Mouse (Mus musculus): ENCODE data around the gene Rpusd2. TPM values are rescaled to one million over a fixed set of nuclear protein-coding genes. Genes with fewer than 3 reads are reported as not detected.
"Not testable (repeated sequence)": the region's sequence is repeated elsewhere in the genome, so short reads cannot be mapped to it uniquely, and the experiment has no call there.

The Rpusd2 gene
- polyA plus RNA-seq (2015; fragmentation: Nextera tagmentation; extraction: Ambion mirVana), result 4.6 and 5.4 TPM in 2 replicates

- peaks cover 17% of the 10 kb centered on the region for H3K4me1 ChIP-seq
- H3K36me3 ChIP-seq, result peaks cover 23% of the 10 kb centered on the region
- no peaks in the 10 kb centered on the region for H3K9me3 ChIP-seq
- no peaks in the 10 kb centered on the region for H3K27me3 ChIP-seq
- H3K4me3 ChIP-seq, result peak within 1 kb of the TSS; percentile 84
- peak; percentile 96 for ATAC-seq (replicated peaks)
- peak within 1 kb of the TSS; percentile 79 for H3K9ac ChIP-seq (replicated peaks)
- under 1% methylated on average over 49 of the region's 49 CpGs for WGBS
- H3K27ac ChIP-seq (replicated peaks), result peak within 1 kb of the TSS; percentile 92
- H3K4me2 ChIP-seq (replicated peaks), result peak within 1 kb of the TSS; percentile 85
Measured at GRCm38 (mm10) chr2:119034656-119035396, at the start of gene Rpusd2. Gene Rpusd2 (plus strand): TSS chr2:119034790.

GRCm38 (mm10) chr2:118995490-118995889, 39.1 kb upstream of the Rpusd2 start:
- WGBS, result 60% methylated on average over 5 of the region's 5 CpGs
- peak overlapping the region; percentile 58; the same call in 1 of the 2 replicates for H3K27ac ChIP-seq (replicated peaks)
- ATAC-seq (replicated peaks), result no peak

GRCm38 (mm10) chr2:118995919-118996797, 38.4 kb upstream of the Rpusd2 start:
- H3K9me3 ChIP-seq, result no peaks in the 10 kb centered on the region
- peaks cover 20% of the 10 kb centered on the region for H3K4me1 ChIP-seq
- no peaks in the 10 kb centered on the region for H3K36me3 ChIP-seq
- H3K27ac ChIP-seq (replicated peaks), result peak overlapping the region; percentile 58
- H3K4me3 ChIP-seq, result no peak overlapping the region
- WGBS, result 31% methylated on average over 16 of the region's 16 CpGs
- peak; percentile 84 for ATAC-seq (replicated peaks)
- H3K27me3 ChIP-seq, result no peaks in the 10 kb centered on the region
- no peak overlapping the region for H3K9ac ChIP-seq (replicated peaks)
- H3K4me2 ChIP-seq (replicated peaks), result no peak overlapping the region

More at GRCm38 (mm10) chr2:118995490-118995889, 39.1 kb upstream of the Rpusd2 start:
- Histone ChIP-seq H3K4me1 (peaks cover 20% of the 10 kb centered on the region), H3K4me2 (replicated peaks) (no peak overlapping the region), H3K27me3 (no peaks in the 10 kb centered on the region), H3K36me3 (no peaks in the 10 kb centered on the region), H3K9me3 (no peaks in the 10 kb centered on the region), H3K4me3 (no peak overlapping the region), H3K9ac (replicated peaks) (no peak overlapping the region)

- Histone ChIP-seq H3K9me3 (no peaks in the 10 kb centered on the region), H3K27ac (replicated peaks) (0 out of 2 replicates have a peak overlapping the region, but pooled peaks have one; percentile 58), H3K27me3 (no peaks in the 10 kb centered on the region), H3K4me2 (replicated peaks) (no peak overlapping the region), H3K4me1 (peaks cover 20% of the 10 kb centered on the region), H3K4me3 (no peak overlapping the region), H3K36me3 (no peaks in the 10 kb centered on the region), H3K9ac (replicated peaks) (no peak overlapping the region)
- WGBS, result 37% methylated on average over 1 of the region's 1 CpGs
- ATAC-seq (replicated peaks), result no peak
Measured at GRCm38 (mm10) chr2:118996798-118997105, 37.8 kb upstream of the Rpusd2 start.

- Histone ChIP-seq H3K36me3 (no peaks in the 10 kb centered on the region), H3K9me3 (no peaks in the 10 kb centered on the region), H3K9ac (replicated peaks) (no peak overlapping the region), H3K4me3 (no peak overlapping the region), H3K27me3 (no peaks in the 10 kb centered on the region), H3K4me2 (replicated peaks) (no peak overlapping the region), H3K4me1 (peaks cover 20% of the 10 kb centered on the region), H3K27ac (replicated peaks) (no peak overlapping the region)
- WGBS, result 75% methylated on average over 6 of the region's 6 CpGs
- no peak for ATAC-seq (replicated peaks)
Measured at GRCm38 (mm10) chr2:118998115-118998866, 36.3 kb upstream of the Rpusd2 start.

- no peak overlapping the region for H3K4me2 ChIP-seq (replicated peaks)
- 87% methylated on average over 3 of the region's 3 CpGs for WGBS
- no peak overlapping the region for H3K4me3 ChIP-seq
- H3K4me1 ChIP-seq, result peaks cover 20% of the 10 kb centered on the region
- H3K9me3 ChIP-seq, result no peaks in the 10 kb centered on the region
- H3K27ac ChIP-seq (replicated peaks), result no peak overlapping the region
- ATAC-seq (replicated peaks), result no peak
- H3K9ac ChIP-seq (replicated peaks), result no peak overlapping the region
- no peaks in the 10 kb centered on the region for H3K27me3 ChIP-seq
- no peaks in the 10 kb centered on the region for H3K36me3 ChIP-seq
Measured at GRCm38 (mm10) chr2:118999025-118999639, 35.5 kb upstream of the Rpusd2 start.

- Histone ChIP-seq H3K4me3 (no peak overlapping the region), H3K27ac (replicated peaks) (no peak overlapping the region), H3K9me3 (no peaks in the 10 kb centered on the region), H3K4me2 (replicated peaks) (no peak overlapping the region), H3K4me1 (no peaks in the 10 kb centered on the region), H3K27me3 (no peaks in the 10 kb centered on the region), H3K36me3 (no peaks in the 10 kb centered on the region), H3K9ac (replicated peaks) (no peak overlapping the region)
- no peak for ATAC-seq (replicated peaks)
- WGBS, result 86% methylated on average over 7 of the region's 7 CpGs
Measured at GRCm38 (mm10) chr2:119006886-119007285, 27.7 kb upstream of the Rpusd2 start.

- H3K4me3 ChIP-seq, result no peak overlapping the region
- 100% methylated on average over 2 of the region's 2 CpGs for WGBS
- no peak for ATAC-seq (replicated peaks)
Measured at GRCm38 (mm10) chr2:119009376-119009775, 25.2 kb upstream of the Rpusd2 start.

GRCm38 (mm10) chr2:119014989-119015388, 19.6 kb upstream of the Rpusd2 start:
- Histone ChIP-seq H3K9ac (replicated peaks) (no peak overlapping the region), H3K4me1 (peaks cover 8% of the 10 kb centered on the region), H3K27ac (replicated peaks) (no peak overlapping the region), H3K9me3 (no peaks in the 10 kb centered on the region), H3K4me2 (replicated peaks) (no peak overlapping the region), H3K36me3 (peaks cover 7% of the 10 kb centered on the region), H3K27me3 (no peaks in the 10 kb centered on the region), H3K4me3 (no peak overlapping the region)
- WGBS, result 82% methylated on average over 7 of the region's 7 CpGs
- ATAC-seq (replicated peaks), result no peak

More at GRCm38 (mm10) chr2:119009376-119009775, 25.2 kb upstream of the Rpusd2 start:
- no peak overlapping the region for H3K9ac ChIP-seq (replicated peaks)
- H3K27ac ChIP-seq (replicated peaks), result no peak overlapping the region
- no peaks in the 10 kb centered on the region for H3K4me1 ChIP-seq
- no peaks in the 10 kb centered on the region for H3K9me3 ChIP-seq
- H3K36me3 ChIP-seq, result no peaks in the 10 kb centered on the region
- H3K4me2 ChIP-seq (replicated peaks), result no peak overlapping the region
- H3K27me3 ChIP-seq, result no peaks in the 10 kb centered on the region

- H3K4me1 ChIP-seq, result peaks cover 8% of the 10 kb centered on the region
- no peaks in the 10 kb centered on the region for H3K9me3 ChIP-seq
- 62% methylated on average over 12 of the region's 12 CpGs for WGBS
- no peak overlapping the region for H3K4me3 ChIP-seq
- ATAC-seq (replicated peaks), result no peak
- H3K4me2 ChIP-seq (replicated peaks), result no peak overlapping the region
- no peak overlapping the region for H3K9ac ChIP-seq (replicated peaks)
- no peak overlapping the region for H3K27ac ChIP-seq (replicated peaks)
- no peaks in the 10 kb centered on the region for H3K27me3 ChIP-seq
- peaks cover 7% of the 10 kb centered on the region for H3K36me3 ChIP-seq
Measured at GRCm38 (mm10) chr2:119015604-119016180, 18.9 kb upstream of the Rpusd2 start.

- not testable (repeated sequence) for H3K9ac ChIP-seq (replicated peaks); H3K4me3 ChIP-seq; H3K4me1 ChIP-seq; ATAC-seq (replicated peaks); H3K4me2 ChIP-seq (replicated peaks); H3K9me3 ChIP-seq; H3K27me3 ChIP-seq; H3K27ac ChIP-seq (replicated peaks)
- peaks cover 13% of the 10 kb centered on the region for H3K36me3 ChIP-seq
- WGBS, result 86% methylated on average over 4 of the region's 4 CpGs
Measured at GRCm38 (mm10) chr2:119016312-119016711, 18.3 kb upstream of the Rpusd2 start.
